Mouse (Mus musculus) ES-Bruce4 (cell line): ENCODE measurements around the gene Gng8.

ENCODE experiments used
- CTCF ChIP-seq: IDR thresholded peaks from one replicate; pipeline ENCODE4 v1.8.1; 2011; ENCODE audit warnings: low read depth, low read length
- POLR2A ChIP-seq: IDR thresholded peaks from one replicate; pipeline ENCODE4 v1.8.1; 2011; ENCODE audit warnings: low read length; ENCODE audit not compliant: insufficient read depth

GRCm38 (mm10) chr7:16924037-16924834 lies 32.6 kb downstream of the Gng8 start, which contains the start of gene Calm3:
- TF ChIP-seq CTCF (no peak), POLR2A (peak; percentile 85)
